Mouse (Mus musculus): Measurements from ENCODE around the gene Stx1a.
"Not testable (repeated sequence)": the region's sequence is repeated elsewhere in the genome, so short reads cannot be mapped to it uniquely, and the experiment has no call there.

The Stx1a gene

GRCm38 (mm10) chr5:135037946-135038345 is 14.7 kb downstream of the Stx1a start:
- intact Hi-C loops (cut with DNase I), result no loop called here

GRCm38 (mm10) chr5:135039541-135039940 is 16.3 kb downstream of the Stx1a start:
- intact Hi-C loops (cut with DNase I), result no loop called here

DNA sequence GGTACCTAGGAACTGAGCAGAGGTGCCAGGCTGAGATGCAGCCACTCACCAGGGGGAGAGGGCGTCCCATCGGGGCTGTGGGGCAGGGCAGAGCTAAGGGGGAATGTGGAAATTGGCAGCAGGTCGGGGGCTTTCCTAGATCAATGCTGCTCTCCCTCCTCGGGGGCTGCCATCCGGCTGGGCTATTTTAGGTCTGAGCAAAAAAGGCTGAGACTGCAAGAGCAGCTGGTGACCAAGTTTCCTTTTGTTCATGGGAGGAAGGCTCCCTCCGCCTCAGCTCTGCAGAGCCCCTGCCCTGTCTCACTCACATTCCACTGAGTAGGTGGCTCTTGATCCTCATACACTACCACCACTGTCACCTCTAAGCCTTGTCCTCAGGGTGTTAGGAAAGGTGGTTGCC is 16.8 kb downstream of the Stx1a start:
- intact Hi-C loops (cut with DNase I), result no loop called here

GRCm38 (mm10) chr5:135040777-135041176 is 17.5 kb downstream of the Stx1a start:
- intact Hi-C loops (cut with DNase I), result no loop called here

GRCm38 (mm10) chr5:135042105-135042788 is 19.0 kb downstream of the Stx1a start:
- intact Hi-C loops (cut with DNase I), result no loop called here

DNA sequence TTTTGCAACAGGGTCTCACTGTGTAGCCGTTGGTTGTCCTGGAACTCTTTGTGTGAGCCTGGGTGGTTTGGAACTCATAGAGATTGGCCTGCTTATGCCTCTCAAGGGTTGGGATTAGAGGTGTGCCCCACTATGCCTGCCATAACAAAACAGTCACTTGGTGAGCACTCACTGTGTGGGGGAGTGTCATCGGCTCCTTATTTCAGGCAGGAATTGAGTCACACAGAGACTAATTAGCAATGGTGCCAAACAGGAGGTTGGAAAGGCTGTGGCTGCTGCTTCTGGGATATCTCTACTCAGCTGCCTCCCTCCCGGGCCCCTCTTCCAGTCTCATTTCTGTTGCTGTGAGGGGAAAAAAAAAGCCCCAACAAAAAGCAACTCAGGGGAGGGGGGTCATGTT is 21.3 kb downstream of the Stx1a start:
- intact Hi-C loops (cut with DNase I), result no loop called here

DNA sequence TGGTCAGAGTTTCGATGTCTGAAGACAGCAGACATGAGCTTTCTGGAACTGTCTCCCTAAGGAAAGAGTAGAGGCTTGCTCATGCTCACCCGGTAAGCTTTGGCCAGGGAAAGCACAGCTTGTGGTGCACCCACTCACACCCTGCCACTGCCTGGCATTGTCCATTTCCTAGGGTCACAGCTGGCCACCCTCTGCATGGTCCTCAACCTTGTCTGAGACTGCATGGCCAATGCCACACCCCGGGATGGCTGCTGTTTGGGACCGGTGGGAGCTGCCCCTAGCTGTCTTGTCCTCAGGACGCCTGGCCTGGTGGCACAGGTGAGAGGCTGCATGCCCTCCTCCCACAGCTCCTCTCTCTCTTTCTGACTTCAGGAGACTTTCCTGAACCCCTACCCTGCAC is 25.3 kb downstream of the Stx1a start:
- intact Hi-C loops (cut with DNase I), result no loop called here

DNA sequence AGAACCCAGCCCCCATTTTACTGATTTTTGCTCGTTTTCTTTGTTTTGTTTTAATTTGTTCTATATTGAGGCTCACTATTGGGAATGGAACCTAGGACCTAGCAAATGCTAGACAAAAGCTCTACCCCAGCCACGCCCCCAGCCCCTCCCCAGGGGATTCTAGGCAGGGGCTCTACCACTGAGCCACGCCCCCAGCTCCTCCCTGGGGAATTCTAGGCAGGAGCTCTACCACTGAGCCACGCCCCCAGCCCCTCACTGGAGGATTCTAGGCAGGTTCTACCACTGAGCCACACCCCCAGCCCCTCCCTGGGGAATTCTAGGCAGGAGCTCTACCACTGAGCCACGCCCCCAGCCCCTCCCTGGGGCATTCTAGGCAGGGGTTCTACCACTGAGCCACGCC is 26.0 kb downstream of the Stx1a start:
- intact Hi-C loops (cut with DNase I), result not testable (repeated sequence)

- intact Hi-C loops (cut with DNase I), result no loop called here
These were observed 30.1 kb downstream of the Stx1a start for GRCm38 (mm10) chr5:135053356-135053755.

DNA sequence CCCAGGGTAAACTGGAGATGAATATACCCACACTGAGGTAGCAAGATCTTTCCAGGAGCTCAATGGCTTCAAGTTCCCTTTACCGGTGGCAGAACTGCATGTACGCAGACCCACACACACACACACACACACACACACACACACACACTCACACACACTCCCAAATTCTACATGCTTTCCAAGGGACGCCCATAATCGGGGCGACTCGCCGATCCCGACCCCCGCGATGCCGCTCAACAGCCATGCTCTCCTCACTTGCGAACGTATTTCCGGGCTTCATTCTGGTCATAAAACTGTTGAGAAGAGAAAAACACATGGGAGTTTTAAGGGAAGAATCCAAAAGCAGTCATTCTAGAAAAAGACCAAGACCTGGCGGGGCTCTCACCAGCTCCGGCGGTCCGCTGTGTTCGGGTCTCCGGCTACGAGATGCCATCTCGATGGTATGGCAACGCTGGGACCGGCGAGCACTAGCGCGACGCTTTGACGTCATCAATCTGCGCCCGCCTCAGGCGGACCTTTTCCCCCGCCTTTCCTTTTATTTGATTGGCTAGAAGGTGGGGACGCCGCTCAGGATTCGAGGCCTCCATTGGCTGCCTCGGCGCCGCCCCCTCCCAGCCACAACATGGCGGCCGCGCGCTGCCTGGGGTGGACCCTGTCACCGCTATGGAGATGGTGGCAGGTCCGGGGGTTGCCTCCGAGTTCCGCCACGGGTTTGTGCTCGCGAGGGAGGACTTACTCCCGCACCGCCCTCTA is 40.5 kb downstream of the Stx1a start, which contains the start of gene Dnajc30:
TSS of gene Dnajc30 (plus strand) at position 574 of the 753 bp plus-strand sequence.
- intact Hi-C loops (cut with DNase I), result no loop called here

DNA sequence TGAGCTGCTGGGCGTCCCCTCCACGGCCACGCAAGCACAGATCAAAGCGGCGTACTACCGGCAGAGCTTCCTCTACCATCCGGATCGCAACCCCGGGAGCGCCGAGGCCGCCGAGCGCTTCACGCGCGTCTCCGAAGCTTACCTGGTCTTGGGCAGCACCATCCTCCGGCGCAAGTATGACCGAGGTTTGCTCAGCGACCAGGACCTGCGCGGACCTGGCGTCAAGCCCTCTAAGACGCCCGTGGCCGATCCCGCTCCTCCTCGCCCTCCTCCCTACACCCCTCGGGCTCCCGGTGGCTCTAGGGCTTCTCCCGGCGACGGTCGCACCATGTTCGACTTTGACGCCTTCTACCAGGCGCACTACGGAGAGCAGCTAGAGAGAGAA is 41.1 kb downstream of the Stx1a start:
- intact Hi-C loops (cut with DNase I), result no loop called here

GRCm38 (mm10) chr5:135064909-135065446 is 41.7 kb downstream of the Stx1a start, which contains the start of gene Bud23:
Gene Bud23 (minus strand): TSS chr5:135064959.
- intact Hi-C loops (cut with DNase I), result not testable (repeated sequence)

- intact Hi-C loops (cut with DNase I), result no loop called here
These were observed 42.7 kb downstream of the Stx1a start for GRCm38 (mm10) chr5:135066008-135066407.

- intact Hi-C loops (cut with DNase I), result no loop called here
These were observed 47.2 kb downstream of the Stx1a start for GRCm38 (mm10) chr5:135070448-135070847.

DNA sequence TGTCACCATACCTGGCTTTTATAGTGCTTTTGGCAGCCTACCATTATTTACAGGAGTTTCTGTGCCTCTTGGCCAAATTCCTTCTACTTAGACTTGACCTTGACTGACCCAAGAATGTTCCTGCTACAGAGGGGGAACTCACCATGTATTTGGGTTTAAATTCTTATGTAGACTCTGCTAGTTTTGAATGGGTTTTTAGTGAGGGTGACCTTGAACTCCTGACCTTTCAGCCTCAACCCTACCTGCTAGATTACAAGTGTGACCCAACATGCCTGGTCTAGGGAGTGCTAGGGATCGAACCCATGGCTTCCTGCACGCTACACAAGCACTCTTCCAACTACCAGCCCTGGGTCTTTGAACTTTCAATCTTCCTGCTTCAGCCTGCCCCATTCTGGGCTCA is 48.8 kb downstream of the Stx1a start:
- intact Hi-C loops (cut with DNase I), result no loop called here

GRCm38 (mm10) chr5:135072720-135073119 is 49.4 kb downstream of the Stx1a start:
- intact Hi-C loops (cut with DNase I), result no loop called here

GRCm38 (mm10) chr5:135073349-135074150 is 50.3 kb downstream of the Stx1a start:
- intact Hi-C loops (cut with DNase I), result loop anchor here (2.0 kb wide), 1 partner anchor 59 kb away; no protein-coding TSS in a partner anchor

- intact Hi-C loops (cut with DNase I), result loop anchor here (2.0 kb wide), 1 partner anchor 61 kb away; no protein-coding TSS in a partner anchor
These were observed 52.4 kb downstream of the Stx1a start for GRCm38 (mm10) chr5:135075655-135076054.

DNA sequence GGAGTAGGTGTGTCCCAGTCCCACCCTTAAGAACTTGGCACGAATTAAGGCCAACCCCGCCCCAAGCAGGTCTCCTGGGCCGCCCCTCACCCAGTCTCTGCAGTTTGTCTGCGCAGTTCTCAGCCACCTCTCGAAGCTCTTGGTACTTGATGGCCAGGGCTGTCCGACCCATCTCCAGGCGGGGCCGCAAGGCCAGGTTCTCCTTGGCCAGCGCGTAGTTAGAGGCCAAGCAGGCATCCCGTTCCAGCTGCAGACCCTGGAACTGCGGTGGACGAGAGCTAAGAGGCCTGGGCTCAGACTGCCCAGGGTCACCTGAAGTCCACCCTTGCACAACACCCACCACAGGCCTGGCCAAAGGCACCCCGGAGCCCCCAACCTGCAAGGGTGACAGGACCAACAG is 53.1 kb downstream of the Stx1a start:
- intact Hi-C loops (cut with DNase I), result no loop called here

GRCm38 (mm10) chr5:135076931-135077505 is 53.7 kb downstream of the Stx1a start:
- intact Hi-C loops (cut with DNase I), result no loop called here

Data from adrenal gland (tissue).